Mouse (Mus musculus): ENCODE measurements around the gene Rabggta. TPM values are rescaled to one million over a fixed set of nuclear protein-coding genes. Genes with fewer than 3 reads are reported as not detected.

The Rabggta gene
- polyA plus RNA-seq, 1 experiment from 2014 or later = 29.4 TPM

DNA sequence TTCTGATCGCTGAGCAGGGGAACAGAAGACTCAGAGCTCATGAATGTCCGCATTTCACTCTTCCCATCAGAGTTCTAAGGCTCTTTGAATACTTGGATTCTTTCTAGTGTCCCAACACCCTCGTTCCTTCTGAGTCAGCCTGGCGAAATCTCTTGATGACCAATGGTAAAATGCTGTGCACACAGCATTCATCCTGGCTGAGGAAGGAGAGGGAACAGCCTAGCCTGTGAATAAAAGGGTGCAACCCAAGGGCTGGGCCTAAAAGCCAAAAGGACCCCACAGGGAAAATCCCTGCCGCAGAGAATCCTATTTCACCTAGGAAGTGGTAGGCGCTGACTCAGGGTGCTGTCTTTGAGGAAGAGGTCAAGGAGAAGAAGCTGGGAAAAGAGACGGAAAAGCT lies 8.1 kb upstream of the Rabggta start:
- no peak for ATAC-seq (ENCODE audit: insufficient number of reproducible peaks, low FRiP score, low TSS enrichment, low read depth)

DNA sequence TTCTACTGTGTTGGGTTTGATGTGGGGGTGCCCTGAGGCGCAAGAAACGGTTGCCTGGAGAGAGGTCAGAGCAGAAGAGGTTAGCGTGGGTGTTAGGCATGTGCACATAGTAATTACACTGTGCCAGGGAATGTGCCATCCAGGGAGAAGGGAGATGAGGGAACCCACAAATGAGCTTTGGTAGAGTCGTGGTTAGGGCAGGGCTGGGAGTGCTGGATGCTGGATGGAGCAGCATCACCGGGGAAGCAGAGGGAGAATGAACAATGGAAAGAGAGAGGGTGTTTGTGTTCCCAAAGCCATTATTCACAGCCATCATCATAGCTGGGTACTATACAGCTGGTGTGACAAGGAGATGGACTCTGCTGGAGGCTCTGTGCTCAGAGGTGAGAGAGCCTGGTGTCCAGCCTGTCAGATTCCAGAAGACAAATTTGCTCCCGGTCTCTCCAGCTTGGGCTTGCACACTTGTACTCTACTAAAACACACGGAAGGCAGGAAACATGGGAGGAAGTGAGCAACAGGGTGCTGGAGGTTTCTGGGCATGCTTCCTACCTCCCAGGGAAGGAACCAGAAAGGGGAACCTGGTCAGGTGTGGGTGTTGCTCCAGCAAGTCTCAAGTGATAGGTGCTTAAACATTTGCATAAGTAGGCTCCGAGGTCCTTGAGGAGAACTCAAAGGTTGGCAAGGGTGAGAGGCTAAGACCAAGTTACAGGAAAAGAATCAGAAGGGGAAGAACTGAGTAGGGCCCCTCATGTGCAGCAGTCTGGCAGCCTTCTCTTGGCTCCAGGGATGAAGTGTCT lies 6.0 kb upstream of the Rabggta start:
- ATAC-seq (ENCODE audit: insufficient number of reproducible peaks, low FRiP score, low TSS enrichment, low read depth) = no peak
- Histone ChIP-seq H3K9ac (no peak overlapping the region), H3K27me3 (no peaks in the 10 kb centered on the region), H3K36me3 (no peaks in the 10 kb centered on the region), H3K27ac (no peak overlapping the region), H3K4me1 (no peaks in the 10 kb centered on the region), H3K9me3 (no peaks in the 10 kb centered on the region), H3K4me3 (no peak overlapping the region), H3K4me2 (no peak overlapping the region)
- 68% methylated on average over 8 of the region's 8 CpGs for WGBS

More for the DNA sequence above, 8.1 kb upstream of the Rabggta start:
- no peak overlapping the region for H3K4me3 ChIP-seq
- WGBS = 83% methylated on average over 7 of the region's 7 CpGs
- H3K36me3 ChIP-seq = no peaks in the 10 kb centered on the region
- no peak overlapping the region for H3K9ac ChIP-seq
- H3K9me3 ChIP-seq = no peaks in the 10 kb centered on the region
- no peak overlapping the region for H3K4me2 ChIP-seq
- no peaks in the 10 kb centered on the region for H3K4me1 ChIP-seq
- H3K27ac ChIP-seq = no peak overlapping the region
- H3K27me3 ChIP-seq = no peaks in the 10 kb centered on the region

DNA sequence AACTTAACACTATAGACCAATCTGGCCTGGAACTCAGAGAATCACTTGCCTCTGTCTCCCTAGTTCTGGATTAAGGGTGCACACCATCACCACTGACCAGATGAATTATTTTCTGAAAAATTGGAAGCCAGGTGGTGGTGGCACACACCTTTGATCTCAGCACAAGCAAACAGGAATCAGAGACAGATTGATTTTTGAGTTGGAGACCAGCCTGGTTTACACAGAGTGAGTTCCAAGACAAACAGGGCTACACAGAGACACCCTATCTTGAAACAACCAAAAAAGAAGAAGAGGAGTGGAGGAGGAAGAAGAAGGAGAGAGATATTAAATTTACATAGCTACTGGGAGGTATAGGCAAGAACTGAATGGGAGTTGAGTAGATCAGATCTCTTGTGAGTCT lies 4.2 kb upstream of the Rabggta start:
- Histone ChIP-seq H3K4me3 (no peak overlapping the region), H3K4me1 (0 out of 2 replicates have a peak, but pooled peaks cover 3% of the 10 kb centered on the region), H3K9me3 (no peaks in the 10 kb centered on the region), H3K27me3 (no peaks in the 10 kb centered on the region), H3K27ac (no peak overlapping the region), H3K36me3 (no peaks in the 10 kb centered on the region), H3K4me2 (no peak overlapping the region), H3K9ac (no peak overlapping the region)
- ATAC-seq (ENCODE audit: insufficient number of reproducible peaks, low FRiP score, low TSS enrichment, low read depth) = no peak

DNA sequence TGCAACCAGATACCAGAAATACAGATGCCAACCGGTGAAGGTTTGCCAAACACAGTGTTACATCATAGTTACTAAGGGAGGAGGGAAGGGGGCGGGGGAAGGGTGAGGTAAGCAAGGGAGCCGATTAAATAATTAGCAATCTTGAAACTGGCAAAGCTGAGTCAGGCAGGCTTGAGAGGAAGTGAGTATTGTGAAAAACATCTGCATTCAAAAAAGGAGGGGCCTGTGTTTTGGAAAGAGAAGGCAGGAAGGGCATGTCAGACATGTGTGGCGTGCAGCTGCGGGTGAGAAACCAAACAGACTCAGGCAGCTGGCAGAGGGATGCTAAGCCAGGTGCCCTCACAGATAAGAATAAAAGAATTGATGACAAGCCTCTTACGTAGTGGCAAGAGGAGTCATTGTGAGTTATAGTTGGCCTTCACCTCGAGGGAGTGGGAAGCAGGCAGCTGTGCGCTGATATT lies 2.4 kb upstream of the Rabggta start:
- no peaks in the 10 kb centered on the region for H3K9me3 ChIP-seq
- WGBS = 55% methylated on average over 8 of the region's 8 CpGs
- peaks cover 5% of the 10 kb centered on the region for H3K36me3 ChIP-seq
- H3K27me3 ChIP-seq = no peaks in the 10 kb centered on the region
- no peak for ATAC-seq (ENCODE audit: insufficient number of reproducible peaks, low FRiP score, low TSS enrichment, low read depth)
- H3K27ac ChIP-seq = no peak overlapping the region
- no peak overlapping the region for H3K4me3 ChIP-seq
- 0 out of 2 replicates have a peak, but pooled peaks cover 10% of the 10 kb centered on the region for H3K4me1 ChIP-seq
- H3K9ac ChIP-seq = no peak overlapping the region
- H3K4me2 ChIP-seq = no peak overlapping the region

DNA sequence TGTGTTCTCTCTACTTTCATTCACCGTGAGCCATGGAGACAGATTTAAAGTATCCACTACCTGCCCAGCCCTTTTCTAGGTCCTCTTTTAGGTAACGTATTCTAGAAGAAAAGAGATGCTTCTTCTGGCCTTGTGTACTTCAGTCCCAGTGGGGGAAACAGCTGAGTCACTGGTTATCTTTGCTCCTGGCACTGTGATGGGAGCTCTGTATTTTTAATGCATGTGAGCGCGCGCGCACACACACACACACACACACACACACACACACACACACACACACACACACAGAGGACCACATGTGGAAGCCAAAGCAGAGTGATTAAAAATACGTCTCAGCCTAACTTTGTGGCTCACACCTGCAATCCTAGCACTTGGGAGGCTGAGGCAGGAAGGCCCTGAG lies 1.4 kb upstream of the Rabggta start:
- Histone ChIP-seq H3K9me3 (no peaks in the 10 kb centered on the region), H3K4me3 (no peak overlapping the region), H3K4me2 (no peak overlapping the region), H3K27me3 (no peaks in the 10 kb centered on the region), H3K36me3 (peaks cover 14% of the 10 kb centered on the region), H3K27ac (no peak overlapping the region), H3K9ac (no peak overlapping the region), H3K4me1 (0 out of 2 replicates have a peak, but pooled peaks cover 10% of the 10 kb centered on the region)
- 92% methylated on average over 7 of the region's 7 CpGs for WGBS
- ATAC-seq (ENCODE audit: insufficient number of reproducible peaks, low FRiP score, low TSS enrichment, low read depth) = no peak

DNA sequence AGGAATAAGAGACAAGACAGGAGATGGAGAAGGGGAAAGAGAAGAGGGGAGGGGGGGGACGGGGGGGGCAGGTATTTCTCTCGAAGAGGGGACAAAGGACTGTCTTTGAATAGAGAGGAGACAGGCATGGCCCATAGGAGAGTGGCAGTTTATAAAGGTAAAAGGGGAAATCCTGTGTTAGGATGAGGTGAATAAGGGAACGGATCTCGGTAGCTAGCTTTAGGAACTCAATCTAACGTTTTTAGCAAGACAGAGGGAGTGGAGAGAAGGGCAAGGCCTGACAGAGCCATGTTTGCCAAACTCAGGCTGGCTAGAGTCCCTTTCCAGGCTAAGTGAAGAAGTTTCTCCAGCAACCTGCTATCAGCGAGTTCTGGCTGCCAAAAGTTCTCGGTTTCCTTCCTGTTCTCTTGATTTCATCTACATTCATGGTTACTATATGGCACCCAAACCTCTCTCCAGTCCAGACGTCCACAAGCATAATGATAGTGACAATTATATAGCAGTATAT lies 429 bp upstream of the Rabggta start:
- Histone ChIP-seq H3K9ac (no peak overlapping the region), H3K9me3 (no peaks in the 10 kb centered on the region), H3K36me3 (peaks cover 20% of the 10 kb centered on the region), H3K4me3 (peak overlapping the region; percentile 89), H3K27me3 (no peaks in the 10 kb centered on the region), H3K27ac (no peak overlapping the region), H3K4me2 (peak overlapping the region; percentile 70), H3K4me1 (0 out of 2 replicates have a peak, but pooled peaks cover 10% of the 10 kb centered on the region)
- 47% methylated on average over 8 of the region's 8 CpGs for WGBS
- no peak for ATAC-seq (ENCODE audit: insufficient number of reproducible peaks, low FRiP score, low TSS enrichment, low read depth)

DNA sequence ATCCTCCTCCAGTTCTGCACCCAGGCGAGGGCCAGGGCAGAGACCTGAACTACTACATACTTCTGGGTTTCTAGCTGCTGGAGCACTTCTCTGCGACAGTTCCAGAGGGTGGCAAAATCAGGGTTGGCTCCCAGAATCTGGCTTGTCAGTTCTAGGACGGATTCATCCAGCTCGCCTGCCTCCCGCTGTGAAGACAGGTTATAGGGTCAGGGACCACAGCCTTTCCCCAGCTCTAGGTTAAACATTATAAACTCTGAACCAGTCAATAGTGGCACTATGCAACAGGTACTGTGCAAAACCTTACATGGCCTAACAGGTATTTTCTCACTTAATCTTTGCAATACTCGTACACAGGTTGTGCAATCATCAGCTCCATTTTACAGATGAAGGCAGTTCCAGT lies 987 bp downstream of the Rabggta start:
- ATAC-seq (ENCODE audit: insufficient number of reproducible peaks, low FRiP score, low TSS enrichment, low read depth) = no peak
- Histone ChIP-seq H3K27ac (peak overlapping the region; percentile 85; the same call in 1 of the 2 replicates), H3K9ac (peak overlapping the region; percentile 70; the same call in 1 of the 2 replicates), H3K36me3 (peaks cover 31% of the 10 kb centered on the region), H3K27me3 (no peaks in the 10 kb centered on the region), H3K4me3 (peak overlapping the region; percentile 89), H3K4me2 (peak overlapping the region; percentile 70), H3K4me1 (0 out of 2 replicates have a peak, but pooled peaks cover 10% of the 10 kb centered on the region), H3K9me3 (no peaks in the 10 kb centered on the region)
- WGBS = 74% methylated on average over 6 of the region's 6 CpGs

DNA sequence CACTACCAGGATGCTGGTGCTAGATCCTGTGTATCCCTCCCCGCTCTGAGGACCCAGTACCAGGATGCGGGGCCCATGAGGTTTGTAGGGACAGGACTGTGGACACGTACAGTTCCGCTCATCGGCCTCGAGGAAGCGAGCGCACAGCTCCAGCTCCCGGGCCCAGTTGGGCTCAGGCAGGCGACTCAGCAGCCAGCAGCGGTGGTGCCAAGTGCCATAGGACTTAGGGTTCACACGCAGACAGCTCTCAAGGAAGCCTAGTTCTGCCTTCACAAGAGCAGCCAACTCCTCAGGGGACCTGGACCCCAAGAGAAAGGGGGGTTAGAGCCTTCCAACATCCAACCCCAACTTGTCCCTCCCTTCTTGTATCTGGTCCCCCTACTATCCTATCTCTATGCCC lies 1.4 kb downstream of the Rabggta start:
- Histone ChIP-seq H3K9ac (no peak overlapping the region), H3K4me3 (0 out of 2 replicates have a peak overlapping the region, but pooled peaks have one; percentile 89), H3K36me3 (peaks cover 32% of the 10 kb centered on the region), H3K9me3 (no peaks in the 10 kb centered on the region), H3K4me2 (no peak overlapping the region), H3K27me3 (no peaks in the 10 kb centered on the region), H3K4me1 (0 out of 2 replicates have a peak, but pooled peaks cover 10% of the 10 kb centered on the region), H3K27ac (no peak overlapping the region)
- 92% methylated on average over 12 of the region's 12 CpGs for WGBS
- ATAC-seq (ENCODE audit: insufficient number of reproducible peaks, low FRiP score, low TSS enrichment, low read depth) = no peak

DNA sequence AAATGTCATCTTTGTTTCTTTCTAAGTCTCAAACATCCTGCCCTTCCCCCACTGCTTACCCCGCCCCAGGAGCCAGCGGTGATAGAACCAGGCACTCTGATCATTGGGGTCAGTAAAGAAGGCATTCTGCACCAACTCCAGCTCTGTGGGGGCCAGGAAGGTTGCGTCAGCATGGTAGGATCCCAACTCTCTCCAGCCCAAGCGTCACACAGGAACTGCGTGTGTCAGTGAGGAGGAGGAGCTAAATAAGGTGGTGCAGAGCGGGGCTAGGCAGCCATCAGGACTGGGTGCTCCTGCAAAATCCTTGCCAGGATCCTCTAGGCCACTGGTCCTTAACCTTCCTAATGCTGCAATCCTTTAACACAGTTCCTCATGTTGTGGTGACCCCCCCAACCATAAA lies 2.3 kb downstream of the Rabggta start:
- WGBS = 85% methylated on average over 6 of the region's 6 CpGs

DNA sequence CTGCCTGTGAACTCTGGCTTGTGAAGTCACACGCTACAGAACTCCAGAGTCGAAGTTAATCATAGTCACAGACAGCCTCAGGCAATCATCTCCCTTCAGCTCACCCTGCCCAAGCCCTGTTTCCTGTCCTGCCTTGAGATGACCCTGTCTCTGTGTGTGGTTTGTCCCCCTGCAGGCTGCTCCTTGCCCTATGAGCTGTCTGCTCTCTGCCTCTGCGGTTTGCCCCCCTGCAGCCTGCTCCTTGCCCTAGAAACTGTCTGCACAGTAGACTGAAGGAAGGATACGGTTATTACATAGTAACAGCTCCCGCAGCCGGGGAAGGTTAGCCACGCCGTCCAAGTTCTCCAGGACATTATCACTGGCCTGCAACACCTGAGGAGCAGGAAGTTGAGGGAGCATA lies 5.2 kb downstream of the Rabggta start:
- peaks cover 19% of the 10 kb centered on the region for H3K27me3 ChIP-seq
- peaks cover 32% of the 10 kb centered on the region for H3K36me3 ChIP-seq
- ATAC-seq (ENCODE audit: insufficient number of reproducible peaks, low FRiP score, low TSS enrichment, low read depth) = no peak
- no peak overlapping the region for H3K9ac ChIP-seq
- no peaks in the 10 kb centered on the region for H3K9me3 ChIP-seq
- peaks cover 29% of the 10 kb centered on the region for H3K4me1 ChIP-seq
- no peak overlapping the region for H3K4me2 ChIP-seq
- no peak overlapping the region for H3K27ac ChIP-seq
- WGBS = 70% methylated on average over 8 of the region's 8 CpGs
- no peak overlapping the region for H3K4me3 ChIP-seq

More for the DNA sequence above, 2.3 kb downstream of the Rabggta start:
- Histone ChIP-seq H3K4me2 (no peak overlapping the region), H3K9me3 (no peaks in the 10 kb centered on the region), H3K9ac (no peak overlapping the region), H3K27ac (no peak overlapping the region), H3K4me1 (peaks cover 14% of the 10 kb centered on the region; the same call in 1 of the 2 replicates), H3K27me3 (no peaks in the 10 kb centered on the region), H3K36me3 (peaks cover 32% of the 10 kb centered on the region), H3K4me3 (no peak overlapping the region)
- no peak for ATAC-seq (ENCODE audit: insufficient number of reproducible peaks, low FRiP score, low TSS enrichment, low read depth)

DNA sequence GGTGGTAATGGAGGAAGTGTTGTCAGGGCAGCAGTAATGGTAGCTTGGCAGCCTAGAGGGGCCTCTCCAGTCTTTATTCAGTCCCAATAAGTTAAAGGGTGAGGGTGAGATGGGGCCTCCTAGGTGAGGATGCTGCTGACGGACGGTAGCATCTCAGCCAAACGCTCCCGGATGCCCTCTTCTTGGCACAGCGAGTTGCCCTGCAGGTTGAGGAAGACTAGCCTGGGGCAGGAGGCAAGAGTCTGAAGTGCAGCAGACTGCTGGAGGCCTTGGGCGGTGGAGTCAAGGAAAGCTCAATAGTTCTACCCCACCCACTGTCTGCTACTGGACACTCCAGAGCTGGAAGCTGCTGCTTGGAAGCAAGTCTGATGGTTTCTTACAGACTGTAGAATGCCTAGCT lies 5.8 kb downstream of the Rabggta start:
- Histone ChIP-seq H3K9ac (no peak overlapping the region), H3K9me3 (no peaks in the 10 kb centered on the region), H3K27ac (no peak overlapping the region), H3K36me3 (peaks cover 32% of the 10 kb centered on the region), H3K4me2 (no peak overlapping the region), H3K4me1 (peaks cover 26% of the 10 kb centered on the region), H3K27me3 (peaks cover 24% of the 10 kb centered on the region), H3K4me3 (no peak overlapping the region)
- ATAC-seq (ENCODE audit: insufficient number of reproducible peaks, low FRiP score, low TSS enrichment, low read depth) = no peak
- WGBS = 84% methylated on average over 6 of the region's 6 CpGs

DNA sequence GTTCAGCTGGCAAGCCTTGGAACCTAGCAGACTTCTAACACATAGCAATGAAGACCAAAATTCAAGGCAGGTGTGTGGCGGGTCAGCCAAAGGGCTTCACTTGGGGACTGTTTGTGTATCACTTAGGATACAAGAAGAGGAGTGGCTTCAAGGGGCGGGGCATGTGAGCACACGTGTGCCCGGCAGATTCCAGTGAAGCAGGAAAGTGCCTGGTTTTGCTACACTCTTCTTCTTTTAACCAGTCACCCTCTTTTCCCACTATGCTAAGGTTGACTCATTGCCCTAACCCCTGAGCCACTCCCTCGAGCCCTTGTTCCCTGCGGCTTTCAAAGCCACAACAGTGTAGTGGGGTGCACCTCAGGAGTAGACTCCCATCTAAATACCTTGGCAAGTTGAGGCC lies 7.2 kb downstream of the Rabggta start:
- Histone ChIP-seq H3K9me3 (no peaks in the 10 kb centered on the region), H3K27ac (peak overlapping the region; percentile 40; the same call in 1 of the 2 replicates), H3K36me3 (peaks cover 31% of the 10 kb centered on the region), H3K27me3 (peaks cover 24% of the 10 kb centered on the region), H3K4me3 (no peak overlapping the region), H3K4me2 (no peak overlapping the region), H3K9ac (no peak overlapping the region), H3K4me1 (peaks cover 19% of the 10 kb centered on the region)
- no peak for ATAC-seq (ENCODE audit: insufficient number of reproducible peaks, low FRiP score, low TSS enrichment, low read depth)
- 25% methylated on average over 6 of the region's 6 CpGs for whole genome bisulfite sequencing
